Mouse (Mus musculus) heart, embryonic 14.5 days (tissue): Measurements from ENCODE around the gene Tnp2. TPM values are rescaled to one million over a fixed set of nuclear protein-coding genes. Genes with fewer than 3 reads are reported as not detected.

Source experiments
- ATAC-seq: fragments of 200-750 bp; cut with Nextera tagmentation; 2 replicates; pipeline ENCODE4 v1.8.0; 2017; ENCODE audit warnings: low read depth, moderate TSS enrichment; ENCODE audit not compliant: insufficient number of reproducible peaks, insufficient read depth, low FRiP score
- H3K27ac ChIP-seq, 2 experiments: fragments of 200-500 bp in 1 of 2; fragments of 300-500 bp in 1 of 2; sonication (generic) in 1 of 2; replicated peaks in 1 of 2; 2 replicates each; pipeline ENCODE4 v1.5.1; 2012 to 2014; ENCODE audit warnings: low read depth in 2 of 2, low read length in 2 of 2, control low read depth in 1 of 2, mild to moderate bottlenecking in 1 of 2, mixed read lengths in 1 of 2; ENCODE audit not compliant: control insufficient read depth in 1 of 2, insufficient read depth in 1 of 2
- H3K27me3 ChIP-seq: fragments of 300-500 bp; sonication (generic); 2 replicates; pipeline ENCODE4 v1.6.1; 2014; ENCODE audit warnings: mild to moderate bottlenecking, low read length, control low read depth; ENCODE audit not compliant: control insufficient read depth, insufficient read depth
- H3K36me3 ChIP-seq: fragments of 300-500 bp; sonication (generic); 2 replicates; pipeline ENCODE4 v1.6.1; 2014; ENCODE audit warnings: mild to moderate bottlenecking, control low read depth, low read length, mixed read lengths; ENCODE audit not compliant: control insufficient read depth, insufficient read depth
- H3K4me1 ChIP-seq, 2 experiments: fragments of 200-500 bp in 1 of 2; fragments of 300-500 bp in 1 of 2; sonication (generic) in 1 of 2; 2 replicates each; pipeline ENCODE4 v1.6.1; 2012 to 2014; ENCODE audit warnings: low read length in 2 of 2, control low read depth in 1 of 2, mixed read lengths in 1 of 2; ENCODE audit not compliant: control insufficient read depth in 2 of 2, insufficient read depth in 2 of 2
- H3K4me2 ChIP-seq: fragments of 300-500 bp; sonication (generic); 2 replicates; pipeline ENCODE4 v1.6.1; 2014; ENCODE audit warnings: mild to moderate bottlenecking, low read length
- H3K4me3 ChIP-seq, 2 experiments: fragments of 200-500 bp in 1 of 2; fragments of 300-500 bp in 1 of 2; sonication (generic) in 1 of 2; 2 replicates each; pipeline ENCODE4 v1.5.1; 2012 to 2014; ENCODE audit warnings: low read length in 2 of 2, mild to moderate bottlenecking in 2 of 2, control low read depth in 1 of 2, low read depth in 1 of 2, moderate library complexity in 1 of 2; ENCODE audit not compliant: control insufficient read depth in 1 of 2, insufficient read depth in 1 of 2
- H3K9ac ChIP-seq: fragments of 300-500 bp; sonication (generic); 2 replicates; pipeline ENCODE4 v1.6.1; 2014; ENCODE audit warnings: mild to moderate bottlenecking, low read length
- H3K9me3 ChIP-seq: fragments of 300-500 bp; sonication (generic); 2 replicates; pipeline ENCODE4 v1.6.1; 2016; ENCODE audit warnings: low read length, control low read depth; ENCODE audit not compliant: control insufficient read depth
- WGBS: fragments of 180-500 bp; shearing (Covaris S2); extraction: QIAGEN DNeasy Blood & Tissue Kit; methylation state at CpG from one replicate; pipeline ENCODE4 v1.1.7; 2014; 5-methylcytosine and 5-hydroxymethylcytosine counted together
- polyA plus RNA-seq: library from polyadenylated mRNA; unstranded; fragments of >200 nt; fragmentation: Nextera tagmentation; extraction: Ambion mirVana; gene quantifications from 2 replicates; pipeline ENCODE4 v1.2.1, GENCODE M21; 2014

Tnp2 gene
- polyA plus RNA-seq, 1 experiment from 2014 or later = not detected

- Histone ChIP-seq H3K4me2 (peak overlapping the region; percentile 94), H3K27me3 (no peaks in the 10 kb centered on the region), H3K9ac (peak overlapping the region; percentile 89), H3K9me3 (no peaks in the 10 kb centered on the region), H3K4me1 (peaks cover 33 to 56% of the 10 kb centered on the region in 2 experiments), H3K27ac (peak overlapping the region; percentile 6 to 97; a peak in 3 of 4 replicates), H3K36me3 (no peaks in the 10 kb centered on the region), H3K4me3 (peak overlapping the region; percentile 81 to 86)
- ATAC-seq = peak; percentile 2; the same call in 1 of the 2 replicates
- 2% methylated on average over 80 of the region's 81 CpGs for WGBS
These were observed 4.3 kb downstream of the Tnp2 start for GRCm38 (mm10) chr16:10783883-10784792.

GRCm38 (mm10) chr16:10783451-10783850 is 5.0 kb downstream of the Tnp2 start:
- peak overlapping the region; percentile 94 for H3K4me2 ChIP-seq
- WGBS = 69% methylated on average over 8 of the region's 8 CpGs
- no peaks in the 10 kb centered on the region for H3K9me3 ChIP-seq
- no peaks in the 10 kb centered on the region for H3K27me3 ChIP-seq
- H3K4me3 ChIP-seq = peak overlapping the region in 1 of 2 experiments; percentile 81; a peak in 1 of 4 replicates
- H3K9ac ChIP-seq = peak overlapping the region; percentile 89
- H3K4me1 ChIP-seq = peaks cover 33 to 56% of the 10 kb centered on the region in 2 experiments
- H3K27ac ChIP-seq = no peak overlapping the region; a peak in 1 of 4 replicates
- ATAC-seq = no peak
- H3K36me3 ChIP-seq = no peaks in the 10 kb centered on the region

DNA sequence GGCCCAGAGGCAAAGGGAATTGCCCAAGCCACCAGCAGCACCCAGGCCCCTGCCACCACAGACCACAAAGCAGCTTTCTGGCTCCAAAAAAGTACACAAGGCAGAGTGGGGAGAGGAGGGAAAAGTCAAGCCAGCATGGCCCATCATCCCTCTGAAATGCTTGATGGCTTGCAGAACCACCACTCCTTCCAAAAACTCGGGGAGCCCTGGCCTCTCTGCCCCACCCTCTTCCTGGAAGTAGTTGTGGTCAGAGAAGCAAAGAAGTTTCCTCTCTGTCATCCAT is 5.4 kb downstream of the Tnp2 start:
- Histone ChIP-seq H3K27ac (peak overlapping the region in 1 of 2 experiments; percentile 84; a peak in 1 of 4 replicates), H3K27me3 (no peaks in the 10 kb centered on the region), H3K9me3 (no peaks in the 10 kb centered on the region), H3K4me3 (no peak overlapping the region; a peak in 1 of 4 replicates), H3K9ac (peak overlapping the region; percentile 89), H3K4me1 (peaks cover 35 to 58% of the 10 kb centered on the region in 2 experiments), H3K36me3 (no peaks in the 10 kb centered on the region), H3K4me2 (peak overlapping the region; percentile 94)
- ATAC-seq = no peak
- WGBS = 10% methylated on average over 1 of the region's 1 CpGs

DNA sequence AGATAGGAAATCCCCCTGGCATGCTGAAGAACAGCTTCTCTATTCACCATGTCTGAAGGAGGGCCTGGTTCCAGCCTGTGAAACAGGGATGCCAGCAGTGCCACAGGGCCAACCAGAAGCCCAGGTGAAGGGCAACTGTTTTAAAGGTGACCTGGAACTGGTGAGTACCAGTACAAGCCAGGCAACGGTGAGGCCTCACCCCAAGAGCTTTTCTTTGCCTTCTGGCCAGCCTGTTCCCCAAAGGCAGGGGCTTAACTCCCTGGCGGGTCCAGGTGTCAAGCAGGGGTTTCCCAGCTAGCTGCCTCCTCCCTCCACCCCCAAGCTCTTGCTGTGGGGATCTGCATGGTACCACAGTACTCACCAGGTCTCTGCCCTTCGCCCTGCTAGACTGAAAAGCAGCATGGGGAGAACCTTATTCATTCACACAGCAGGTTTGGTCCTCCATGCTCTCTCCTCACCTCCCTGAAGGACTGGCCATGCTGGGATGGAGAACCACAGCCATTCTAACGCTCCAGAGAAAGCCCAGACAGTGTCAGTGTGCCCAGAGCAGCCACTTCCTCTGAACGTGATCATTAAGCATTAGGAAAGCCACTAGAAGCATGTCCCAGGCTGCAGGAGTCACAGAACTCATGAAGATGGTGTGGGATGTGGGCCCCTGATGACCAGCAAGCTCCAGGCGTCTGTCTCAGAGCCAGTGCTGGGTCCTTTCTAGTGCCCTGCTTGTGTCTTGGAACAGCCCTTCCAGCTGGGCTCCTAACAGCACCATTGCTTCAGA is 5.9 kb downstream of the Tnp2 start:
- Histone ChIP-seq H3K27me3 (no peaks in the 10 kb centered on the region), H3K4me3 (no peak overlapping the region; a peak in 1 of 4 replicates), H3K36me3 (no peaks in the 10 kb centered on the region), H3K4me1 (peaks cover 40 to 62% of the 10 kb centered on the region in 2 experiments), H3K4me2 (peak overlapping the region; percentile 94), H3K9me3 (no peaks in the 10 kb centered on the region), H3K9ac (peak overlapping the region; percentile 89), H3K27ac (peak overlapping the region; percentile 64 to 84)
- ATAC-seq = no peak
- WGBS = 42% methylated on average over 6 of the region's 6 CpGs

DNA sequence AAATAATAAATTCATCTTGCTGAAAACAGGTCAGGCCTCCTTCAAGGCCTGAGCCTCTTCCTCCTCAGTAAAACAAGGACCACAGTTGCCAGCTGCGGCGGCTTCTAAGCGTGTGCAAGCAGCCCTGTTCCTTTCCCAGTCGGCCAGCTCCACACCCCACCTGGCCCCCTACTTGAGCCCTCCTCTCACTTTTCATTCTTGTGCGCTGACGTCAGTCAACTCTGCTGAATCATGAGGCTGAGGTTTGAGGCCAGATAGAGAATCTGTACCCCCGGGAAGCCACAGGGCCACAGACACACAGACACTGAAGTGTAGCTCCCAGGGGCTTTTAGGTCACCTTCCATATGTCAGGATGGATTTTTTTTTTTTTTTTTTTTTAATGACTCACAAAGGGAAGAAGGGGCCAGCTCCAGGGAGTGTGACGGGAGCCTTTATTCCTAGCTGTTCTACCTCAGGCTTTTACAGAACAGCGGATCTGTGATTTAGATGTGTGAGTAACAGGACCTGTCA is 6.5 kb downstream of the Tnp2 start:
- Histone ChIP-seq H3K36me3 (no peaks in the 10 kb centered on the region), H3K4me3 (no peak overlapping the region), H3K9me3 (no peaks in the 10 kb centered on the region), H3K27ac (peak overlapping the region; percentile 64 to 84), H3K4me1 (peaks cover 40 to 61% of the 10 kb centered on the region in 2 experiments), H3K9ac (peak overlapping the region; percentile 89), H3K27me3 (no peaks in the 10 kb centered on the region), H3K4me2 (peak overlapping the region; percentile 94)
- ATAC-seq = no peak
- 20% methylated on average over 9 of the region's 9 CpGs for WGBS

- Histone ChIP-seq H3K4me3 (no peak overlapping the region), H3K4me2 (no peak overlapping the region), H3K27ac (0 out of 4 replicates have a peak overlapping the region, but pooled peaks of 1 of the 2 experiments have one; percentile 14), H3K27me3 (no peaks in the 10 kb centered on the region), H3K9ac (peak overlapping the region; percentile 16; the same call in 1 of the 2 replicates), H3K9me3 (no peaks in the 10 kb centered on the region), H3K36me3 (no peaks in the 10 kb centered on the region), H3K4me1 (peaks cover 39 to 52% of the 10 kb centered on the region in 2 experiments)
- WGBS = 78% methylated on average over 5 of the region's 5 CpGs
- no peak for ATAC-seq
These were observed 7.8 kb downstream of the Tnp2 start for GRCm38 (mm10) chr16:10780631-10781120.

- Histone ChIP-seq H3K9me3 (no peaks in the 10 kb centered on the region), H3K36me3 (no peaks in the 10 kb centered on the region), H3K4me1 (peaks cover 31 to 34% of the 10 kb centered on the region in 2 experiments), H3K4me3 (no peak overlapping the region), H3K27me3 (no peaks in the 10 kb centered on the region), H3K27ac (peak overlapping the region; percentile 58 to 62), H3K4me2 (no peak overlapping the region), H3K9ac (no peak overlapping the region)
- ATAC-seq = no peak
- 50% methylated on average over 5 of the region's 5 CpGs for WGBS
These were observed 10.8 kb downstream of the Tnp2 start for GRCm38 (mm10) chr16:10777579-10778160.
